Mouse (Mus musculus): Measurements from ENCODE around the gene Frk. TPM values are rescaled to one million over a fixed set of nuclear protein-coding genes. Genes with fewer than 3 reads are reported as not detected.
"Not testable (repeated sequence)": the region's sequence is repeated elsewhere in the genome, so short reads cannot be mapped to it uniquely, and the experiment has no call there.

Frk gene
- polyA plus RNA-seq (2014; fragmentation: Nextera tagmentation; extraction: Ambion mirVana): 2.6 and 2.9 TPM in 2 replicates

DNA sequence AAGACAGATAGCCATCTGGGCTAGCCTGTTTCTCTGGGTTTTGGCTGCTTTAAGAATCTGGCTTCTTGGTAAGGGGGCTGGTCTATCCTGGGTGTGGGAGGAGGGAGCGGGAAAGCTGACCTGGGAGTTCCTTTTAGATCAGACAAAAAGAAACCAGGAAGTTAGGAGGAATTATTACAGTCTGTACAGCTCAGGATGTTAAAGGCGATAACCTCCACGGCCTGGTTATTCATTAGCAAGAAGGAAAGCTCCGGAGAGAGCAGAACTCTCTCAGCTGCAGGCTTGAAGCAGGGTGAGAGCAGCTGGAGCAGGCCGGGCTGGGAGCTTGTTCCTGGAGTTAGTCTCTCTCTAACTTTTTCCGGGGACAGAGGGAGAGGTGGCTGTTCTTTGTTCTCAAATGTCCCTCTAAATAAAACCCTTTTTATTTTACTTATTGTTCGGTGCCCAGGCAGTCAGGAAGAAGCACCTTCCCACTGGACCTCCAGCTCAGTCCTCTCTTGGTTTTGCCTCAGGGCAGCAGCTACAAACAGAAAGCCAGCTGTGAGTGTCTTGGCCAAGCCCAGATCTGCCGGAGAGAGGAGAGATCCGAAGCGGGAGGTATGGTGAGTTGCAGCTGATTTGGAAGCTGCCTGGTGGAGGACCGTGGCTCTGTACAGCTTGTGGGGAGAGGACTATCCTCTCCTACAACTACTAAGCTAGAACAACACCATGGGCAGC, at the start of gene Frk:
TSS of gene Frk (plus strand) at position 103 of the 717 bp plus-strand sequence.
- Histone ChIP-seq H3K36me3 (ENCODE audit: control insufficient read depth, insufficient read depth, low read length) (no peaks in the 10 kb centered on the region), H3K4me1 (replicated peaks; ENCODE audit: control insufficient read depth, insufficient read depth, low read length) (no peaks in the 10 kb centered on the region), H3K4me3 (ENCODE audit: low read depth, low read length) (no peak within 1 kb of the TSS), H3K9me3 (ENCODE audit: control insufficient read depth, low read length) (no peaks in the 10 kb centered on the region), H3K27me3 (ENCODE audit: control insufficient read depth, insufficient read depth, low read length) (no peaks in the 10 kb centered on the region), H3K27ac (ENCODE audit: low read depth, low read length) (no peak within 1 kb of the TSS), H3K9ac (ENCODE audit: low read depth, low read length) (no peak within 1 kb of the TSS), H3K4me2 (replicated peaks; ENCODE audit: low read depth, low read length) (peak within 1 kb of the TSS; percentile 11; the same call in 1 of the 2 replicates)
- WGBS: 36% methylated on average over 11 of the region's 11 CpGs
- ATAC-seq (ENCODE audit: low FRiP score) (peak; percentile 54; the same call in 1 of the 2 replicates), DNase-seq (ENCODE audit: low spot score) (peak; percentile 24)

DNA sequence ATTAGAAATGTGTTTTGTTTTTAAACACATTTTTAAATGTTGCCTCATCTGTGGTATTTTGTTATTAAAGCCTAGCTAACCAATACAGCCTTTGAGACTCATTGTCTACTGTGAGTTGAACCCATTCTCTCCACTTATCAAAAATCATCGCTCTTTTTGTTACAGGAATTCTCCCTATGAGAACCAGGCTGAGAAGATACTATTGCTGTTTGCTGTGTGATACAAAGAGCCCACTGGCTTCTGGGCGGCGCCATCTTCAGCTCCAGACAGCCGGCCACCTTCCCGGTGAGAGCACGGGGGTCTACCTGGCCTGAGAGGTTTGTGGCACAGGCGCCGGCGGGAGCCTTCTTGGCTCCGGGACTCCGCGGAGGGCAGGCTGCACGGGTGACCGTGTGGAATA, 49.0 kb upstream of the Frk start:
- H3K27me3 ChIP-seq (ENCODE audit: control insufficient read depth, insufficient read depth, low read length); H3K4me2 ChIP-seq (replicated peaks; ENCODE audit: low read depth, low read length); H3K9ac ChIP-seq (ENCODE audit: low read depth, low read length); ATAC-seq (ENCODE audit: low FRiP score); H3K27ac ChIP-seq (ENCODE audit: low read depth, low read length); H3K4me1 ChIP-seq (replicated peaks; ENCODE audit: control insufficient read depth, insufficient read depth, low read length); H3K4me3 ChIP-seq (ENCODE audit: low read depth, low read length); H3K9me3 ChIP-seq (ENCODE audit: control insufficient read depth, low read length); DNase-seq (ENCODE audit: low spot score); H3K36me3 ChIP-seq (ENCODE audit: control insufficient read depth, insufficient read depth, low read length): not testable (repeated sequence)
- WGBS: 95% methylated on average over 6 of the region's 14 CpGs

DNA sequence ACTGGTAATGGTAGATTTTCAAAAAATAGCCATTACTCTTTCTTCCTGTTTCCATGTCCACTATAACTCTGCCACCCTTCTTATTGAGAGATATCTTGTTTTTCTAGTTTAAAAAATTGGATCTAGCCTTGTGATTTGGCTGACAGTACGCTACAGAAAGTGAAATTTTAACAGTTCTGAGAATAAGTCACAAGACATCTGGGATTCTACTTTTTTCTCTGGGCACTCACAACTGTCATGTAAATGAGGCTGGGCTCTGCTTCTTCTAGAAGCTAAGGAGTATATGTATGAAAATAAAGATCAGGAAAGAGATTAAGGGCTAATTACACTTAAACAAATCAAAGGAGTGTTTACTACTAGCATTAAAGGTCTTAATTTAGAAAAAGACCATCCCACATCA, 33.7 kb upstream of the Frk start:
- no peak overlapping the region for H3K4me3 ChIP-seq (ENCODE audit: low read depth, low read length)
- no peaks in the 10 kb centered on the region for H3K4me1 ChIP-seq (replicated peaks; ENCODE audit: control insufficient read depth, insufficient read depth, low read length)
- DNase-seq (ENCODE audit: low spot score): no peak
- no peaks in the 10 kb centered on the region for H3K36me3 ChIP-seq (ENCODE audit: control insufficient read depth, insufficient read depth, low read length)
- H3K9ac ChIP-seq (ENCODE audit: low read depth, low read length): no peak overlapping the region
- no peak for ATAC-seq (ENCODE audit: low FRiP score)
- no peaks in the 10 kb centered on the region for H3K27me3 ChIP-seq (ENCODE audit: control insufficient read depth, insufficient read depth, low read length)
- WGBS: 86% methylated on average over 1 of the region's 1 CpGs
- no peak overlapping the region for H3K4me2 ChIP-seq (replicated peaks; ENCODE audit: low read depth, low read length)
- no peak overlapping the region for H3K27ac ChIP-seq (ENCODE audit: low read depth, low read length)
- H3K9me3 ChIP-seq (ENCODE audit: control insufficient read depth, low read length): no peaks in the 10 kb centered on the region

DNA sequence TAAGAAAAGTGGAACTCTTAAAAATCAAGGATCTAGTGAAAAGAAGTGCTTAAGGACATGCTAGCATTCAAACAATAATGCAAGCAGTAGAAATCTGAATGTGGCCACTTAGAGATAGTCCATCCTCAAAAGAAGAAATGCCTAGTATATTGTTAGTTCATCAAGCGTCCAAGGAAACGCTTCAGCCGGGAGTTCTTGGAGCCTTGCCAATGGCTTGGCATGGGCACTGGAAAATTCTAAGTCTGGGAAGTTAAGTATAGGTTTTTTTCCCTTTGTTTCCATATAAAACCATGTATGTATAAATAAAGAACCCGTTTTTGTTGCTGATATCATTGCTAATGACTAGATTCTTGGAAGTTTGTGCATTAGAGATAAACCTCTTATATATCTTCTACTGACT, 21.7 kb upstream of the Frk start:
- DNase-seq (ENCODE audit: low spot score): no peak
- no peaks in the 10 kb centered on the region for H3K4me1 ChIP-seq (replicated peaks; ENCODE audit: control insufficient read depth, insufficient read depth, low read length)
- H3K9ac ChIP-seq (ENCODE audit: low read depth, low read length): no peak overlapping the region
- no peaks in the 10 kb centered on the region for H3K9me3 ChIP-seq (ENCODE audit: control insufficient read depth, low read length)
- H3K27ac ChIP-seq (ENCODE audit: low read depth, low read length): no peak overlapping the region
- ATAC-seq (ENCODE audit: low FRiP score): no peak
- no peaks in the 10 kb centered on the region for H3K27me3 ChIP-seq (ENCODE audit: control insufficient read depth, insufficient read depth, low read length)
- H3K4me3 ChIP-seq (ENCODE audit: low read depth, low read length): no peak overlapping the region
- H3K4me2 ChIP-seq (replicated peaks; ENCODE audit: low read depth, low read length): no peak overlapping the region
- 84% methylated on average over 4 of the region's 4 CpGs for WGBS
- no peaks in the 10 kb centered on the region for H3K36me3 ChIP-seq (ENCODE audit: control insufficient read depth, insufficient read depth, low read length)

DNA sequence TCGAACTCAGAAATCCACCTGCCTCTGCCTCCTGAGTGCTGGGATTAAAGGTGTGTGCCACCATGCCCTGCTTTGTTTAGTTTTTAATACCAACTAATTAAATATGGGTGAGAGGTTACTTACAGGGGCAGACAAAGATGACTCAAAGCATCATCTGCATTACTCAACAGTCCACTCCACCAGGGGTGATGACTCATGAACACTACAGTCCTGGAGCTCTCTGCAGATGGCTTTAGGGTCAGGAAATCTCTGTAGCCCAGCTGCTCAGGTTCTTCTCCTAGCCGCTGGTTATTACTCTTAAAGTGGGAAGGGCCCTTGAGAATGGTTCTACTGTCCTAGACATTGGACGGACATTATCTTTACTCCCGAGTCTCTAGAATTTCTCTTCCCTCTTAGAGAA, 18.9 kb upstream of the Frk start:
- ATAC-seq (ENCODE audit: low FRiP score): no peak
- H3K9me3 ChIP-seq (ENCODE audit: control insufficient read depth, low read length): no peaks in the 10 kb centered on the region
- no peak for DNase-seq (ENCODE audit: low spot score)
- no peaks in the 10 kb centered on the region for H3K36me3 ChIP-seq (ENCODE audit: control insufficient read depth, insufficient read depth, low read length)
- WGBS: 90% methylated on average over 4 of the region's 4 CpGs
- no peaks in the 10 kb centered on the region for H3K27me3 ChIP-seq (ENCODE audit: control insufficient read depth, insufficient read depth, low read length)
- no peaks in the 10 kb centered on the region for H3K4me1 ChIP-seq (replicated peaks; ENCODE audit: control insufficient read depth, insufficient read depth, low read length)
- H3K9ac ChIP-seq (ENCODE audit: low read depth, low read length): no peak overlapping the region
- no peak overlapping the region for H3K4me2 ChIP-seq (replicated peaks; ENCODE audit: low read depth, low read length)
- H3K27ac ChIP-seq (ENCODE audit: low read depth, low read length): no peak overlapping the region
- no peak overlapping the region for H3K4me3 ChIP-seq (ENCODE audit: low read depth, low read length)

DNA sequence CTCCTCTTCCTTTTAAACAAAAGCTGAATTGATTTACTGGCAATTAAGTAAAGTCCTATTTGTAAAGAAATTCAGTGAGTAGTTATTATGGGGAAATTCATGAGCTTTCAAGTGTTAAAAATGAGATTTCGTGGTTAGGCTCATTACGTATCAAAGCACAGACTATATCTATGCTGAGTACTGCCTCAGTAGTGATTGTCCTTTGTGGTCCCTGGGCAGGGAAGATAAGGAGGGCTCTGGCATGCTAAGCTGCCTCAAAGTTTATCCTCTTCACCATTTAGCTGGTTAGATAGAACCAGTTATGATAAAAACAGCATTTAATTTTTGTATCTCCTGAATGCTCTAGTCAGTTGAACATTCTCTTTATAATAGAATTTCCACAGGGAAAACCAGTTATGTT, 14.2 kb upstream of the Frk start:
- H3K4me2 ChIP-seq (replicated peaks; ENCODE audit: low read depth, low read length): no peak overlapping the region
- DNase-seq (ENCODE audit: low spot score): no peak
- 58% methylated on average over 2 of the region's 2 CpGs for WGBS
- H3K36me3 ChIP-seq (ENCODE audit: control insufficient read depth, insufficient read depth, low read length): no peaks in the 10 kb centered on the region
- no peaks in the 10 kb centered on the region for H3K27me3 ChIP-seq (ENCODE audit: control insufficient read depth, insufficient read depth, low read length)
- no peak overlapping the region for H3K27ac ChIP-seq (ENCODE audit: low read depth, low read length)
- no peaks in the 10 kb centered on the region for H3K4me1 ChIP-seq (replicated peaks; ENCODE audit: control insufficient read depth, insufficient read depth, low read length)
- no peak overlapping the region for H3K4me3 ChIP-seq (ENCODE audit: low read depth, low read length)
- H3K9ac ChIP-seq (ENCODE audit: low read depth, low read length): no peak overlapping the region
- no peak for ATAC-seq (ENCODE audit: low FRiP score)
- no peaks in the 10 kb centered on the region for H3K9me3 ChIP-seq (ENCODE audit: control insufficient read depth, low read length)

DNA sequence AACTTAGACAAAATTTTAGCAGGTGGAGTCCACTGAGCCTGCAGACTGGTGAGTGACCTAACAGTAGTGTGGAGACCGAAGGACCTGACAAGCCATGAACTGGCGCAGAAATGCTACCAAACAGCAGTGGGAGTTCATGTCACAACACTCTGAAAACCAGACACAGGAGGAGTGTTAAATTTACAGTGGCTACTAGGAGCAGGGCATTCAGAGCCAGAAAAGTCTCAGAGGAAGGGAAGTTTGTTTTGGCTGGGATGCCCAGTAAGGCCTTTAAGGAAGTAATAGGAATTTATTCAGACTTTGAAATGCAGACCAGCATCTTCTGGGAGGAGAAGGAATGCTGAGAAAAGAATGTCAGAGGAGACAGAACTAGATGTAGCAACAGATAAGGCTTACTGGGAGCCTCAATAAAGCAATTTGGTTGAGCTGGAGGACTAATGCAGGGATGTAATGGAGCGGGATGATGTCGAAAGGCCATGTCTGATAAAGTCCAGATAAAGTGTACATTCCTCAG, 3.2 kb upstream of the Frk start:
- ATAC-seq (ENCODE audit: low FRiP score): no peak
- H3K27ac ChIP-seq (ENCODE audit: low read depth, low read length): no peak overlapping the region
- no peaks in the 10 kb centered on the region for H3K27me3 ChIP-seq (ENCODE audit: control insufficient read depth, insufficient read depth, low read length)
- WGBS: 92% methylated on average over 4 of the region's 4 CpGs
- H3K4me1 ChIP-seq (replicated peaks; ENCODE audit: control insufficient read depth, insufficient read depth, low read length): no peaks in the 10 kb centered on the region
- no peak for DNase-seq (ENCODE audit: low spot score)
- H3K4me2 ChIP-seq (replicated peaks; ENCODE audit: low read depth, low read length): no peak overlapping the region
- H3K9ac ChIP-seq (ENCODE audit: low read depth, low read length): no peak overlapping the region
- H3K4me3 ChIP-seq (ENCODE audit: low read depth, low read length): no peak overlapping the region
- no peaks in the 10 kb centered on the region for H3K36me3 ChIP-seq (ENCODE audit: control insufficient read depth, insufficient read depth, low read length)
- H3K9me3 ChIP-seq (ENCODE audit: control insufficient read depth, low read length): no peaks in the 10 kb centered on the region

DNA sequence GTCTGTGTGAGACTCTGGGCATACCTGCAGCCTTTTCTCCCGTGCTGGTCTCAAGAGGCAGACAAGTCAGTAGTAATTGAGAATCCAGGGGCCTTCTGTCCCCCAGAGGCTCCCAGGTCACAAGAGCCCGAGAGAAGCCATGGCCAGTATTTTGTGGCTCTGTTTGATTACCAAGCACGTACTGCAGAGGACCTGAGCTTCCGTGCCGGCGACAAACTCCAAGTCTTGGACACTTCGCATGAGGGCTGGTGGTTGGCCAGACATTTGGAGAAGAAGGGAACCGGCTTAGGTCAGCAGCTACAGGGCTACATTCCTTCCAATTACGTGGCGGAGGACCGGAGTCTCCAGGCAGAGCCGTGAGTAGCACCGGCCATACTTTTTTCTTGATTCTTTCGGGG, 814 bp downstream of the Frk start:
- 74% methylated on average over 14 of the region's 14 CpGs for WGBS
- H3K4me2 ChIP-seq (replicated peaks; ENCODE audit: low read depth, low read length): peak overlapping the region; percentile 11; the same call in 1 of the 2 replicates

DNA sequence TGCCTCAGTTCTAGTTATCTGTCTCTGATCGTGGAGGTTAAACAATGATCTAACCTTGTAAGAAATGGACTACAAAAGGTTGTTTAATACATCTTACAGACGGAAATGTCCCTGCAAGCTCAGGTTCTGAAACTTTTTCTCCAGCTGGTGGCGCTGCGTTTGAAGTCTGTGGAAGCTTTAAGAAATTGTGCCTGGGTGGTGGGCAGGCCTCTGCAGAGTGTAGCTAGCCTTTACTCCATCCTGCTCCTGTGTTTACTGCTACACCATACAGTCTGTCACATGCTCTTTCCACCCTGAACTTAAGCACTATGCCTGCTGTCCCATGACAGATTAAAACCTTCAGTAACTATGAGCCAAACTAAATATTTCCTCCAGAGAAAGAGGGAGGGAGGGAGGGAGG, 1.9 kb downstream of the Frk start:
- Histone ChIP-seq H3K4me1 (replicated peaks; ENCODE audit: control insufficient read depth, insufficient read depth, low read length) (no peaks in the 10 kb centered on the region), H3K27ac (ENCODE audit: low read depth, low read length) (no peak overlapping the region), H3K9ac (ENCODE audit: low read depth, low read length) (no peak overlapping the region), H3K27me3 (ENCODE audit: control insufficient read depth, insufficient read depth, low read length) (no peaks in the 10 kb centered on the region), H3K9me3 (ENCODE audit: control insufficient read depth, low read length) (no peaks in the 10 kb centered on the region), H3K4me2 (replicated peaks; ENCODE audit: low read depth, low read length) (no peak overlapping the region), H3K36me3 (ENCODE audit: control insufficient read depth, insufficient read depth, low read length) (no peaks in the 10 kb centered on the region), H3K4me3 (ENCODE audit: low read depth, low read length) (no peak overlapping the region)
- ATAC-seq (ENCODE audit: low FRiP score) (no peak), DNase-seq (ENCODE audit: low spot score) (peak; percentile 9)
- 65% methylated on average over 4 of the region's 4 CpGs for WGBS

More for the DNA sequence above, 814 bp downstream of the Frk start:
- ATAC-seq (ENCODE audit: low FRiP score): 0 out of 2 replicates have a peak, but pooled peaks have one; percentile 7
- no peak overlapping the region for H3K9ac ChIP-seq (ENCODE audit: low read depth, low read length)
- H3K9me3 ChIP-seq (ENCODE audit: control insufficient read depth, low read length): no peaks in the 10 kb centered on the region
- peak; percentile 19 for DNase-seq (ENCODE audit: low spot score)
- H3K4me3 ChIP-seq (ENCODE audit: low read depth, low read length): no peak overlapping the region
- no peaks in the 10 kb centered on the region for H3K4me1 ChIP-seq (replicated peaks; ENCODE audit: control insufficient read depth, insufficient read depth, low read length)
- H3K27me3 ChIP-seq (ENCODE audit: control insufficient read depth, insufficient read depth, low read length): no peaks in the 10 kb centered on the region
- H3K27ac ChIP-seq (ENCODE audit: low read depth, low read length): no peak overlapping the region
- no peaks in the 10 kb centered on the region for H3K36me3 ChIP-seq (ENCODE audit: control insufficient read depth, insufficient read depth, low read length)

Data from hindbrain, embryonic 11.5 days (tissue).